Mouse (Mus musculus) kidney, adult 11 months (tissue): ENCODE measurements around the gene Trh.

Source experiments
- DNase-seq: peaks from one replicate; pipeline ENCODE4 v3.0.0; 2022

Gene Trh

GRCm38 (mm10) chr6:92244591-92244990, at the start of gene Trh:
Gene Trh (minus strand): TSS chr6:92244650.
- no peak for DNase-seq

- no peak for DNase-seq
Observed at GRCm38 (mm10) chr6:92290826-92291225, 46.4 kb upstream of the Trh start.

GRCm38 (mm10) chr6:92286889-92287288, 42.4 kb upstream of the Trh start:
- DNase-seq, result no peak

GRCm38 (mm10) chr6:92286258-92286888, 41.9 kb upstream of the Trh start:
- DNase-seq, result peak; percentile 14

- no peak for DNase-seq
Observed at GRCm38 (mm10) chr6:92285559-92285958, 41.1 kb upstream of the Trh start.

GRCm38 (mm10) chr6:92277179-92277578, 32.7 kb upstream of the Trh start:
- DNase-seq, result no peak

- no peak for DNase-seq
Observed at GRCm38 (mm10) chr6:92273652-92274322, 29.3 kb upstream of the Trh start.

GRCm38 (mm10) chr6:92272601-92273000, 28.2 kb upstream of the Trh start:
- no peak for DNase-seq

- DNase-seq, result peak; percentile 58
Observed at GRCm38 (mm10) chr6:92269019-92269418, 24.6 kb upstream of the Trh start.

- DNase-seq, result no peak
Observed at GRCm38 (mm10) chr6:92268001-92268400, 23.6 kb upstream of the Trh start.

- peak; percentile 59 for DNase-seq
Observed at GRCm38 (mm10) chr6:92261162-92261843, 16.9 kb upstream of the Trh start.

GRCm38 (mm10) chr6:92255346-92255745, 10.9 kb upstream of the Trh start:
- no peak for DNase-seq

- DNase-seq, result no peak
Observed at GRCm38 (mm10) chr6:92253253-92253870, 8.9 kb upstream of the Trh start.

GRCm38 (mm10) chr6:92247215-92247919, 2.9 kb upstream of the Trh start:
- DNase-seq, result no peak

GRCm38 (mm10) chr6:92246335-92246734, 1.9 kb upstream of the Trh start:
- DNase-seq, result no peak

- peak; percentile 46 for DNase-seq
Observed at GRCm38 (mm10) chr6:92241178-92241906, 3.1 kb downstream of the Trh start.

GRCm38 (mm10) chr6:92235036-92235435, 9.4 kb downstream of the Trh start:
- no peak for DNase-seq

GRCm38 (mm10) chr6:92231762-92232161, 12.7 kb downstream of the Trh start:
- DNase-seq, result peak; percentile 31

GRCm38 (mm10) chr6:92231356-92231755, 13.1 kb downstream of the Trh start:
- no peak for DNase-seq

- no peak for DNase-seq
Observed at GRCm38 (mm10) chr6:92229586-92229985, 14.9 kb downstream of the Trh start.

GRCm38 (mm10) chr6:92229103-92229502, 15.3 kb downstream of the Trh start:
- no peak for DNase-seq

GRCm38 (mm10) chr6:92224981-92225380, 19.5 kb downstream of the Trh start:
- no peak for DNase-seq
